Mouse (Mus musculus) R1 (cell line): Measurements from ENCODE around the gene Gm20219.

Experiments
- DNase-seq: peaks from one replicate; pipeline ENCODE4 v3.0.0-alpha.2; 2018; ENCODE audit warnings: low read depth, low spot score

The Gm20219 gene

GRCm38 (mm10) chr17:56554122-56554551, at the start of gene Gm20219:
Gm20219 (minus strand) TSS chr17:56554387.
- peak; percentile 40 for DNase-seq

GRCm38 (mm10) chr17:56604070-56604380, 49.8 kb upstream of the Gm20219 start:
- DNase-seq = peak; percentile 19

DNA sequence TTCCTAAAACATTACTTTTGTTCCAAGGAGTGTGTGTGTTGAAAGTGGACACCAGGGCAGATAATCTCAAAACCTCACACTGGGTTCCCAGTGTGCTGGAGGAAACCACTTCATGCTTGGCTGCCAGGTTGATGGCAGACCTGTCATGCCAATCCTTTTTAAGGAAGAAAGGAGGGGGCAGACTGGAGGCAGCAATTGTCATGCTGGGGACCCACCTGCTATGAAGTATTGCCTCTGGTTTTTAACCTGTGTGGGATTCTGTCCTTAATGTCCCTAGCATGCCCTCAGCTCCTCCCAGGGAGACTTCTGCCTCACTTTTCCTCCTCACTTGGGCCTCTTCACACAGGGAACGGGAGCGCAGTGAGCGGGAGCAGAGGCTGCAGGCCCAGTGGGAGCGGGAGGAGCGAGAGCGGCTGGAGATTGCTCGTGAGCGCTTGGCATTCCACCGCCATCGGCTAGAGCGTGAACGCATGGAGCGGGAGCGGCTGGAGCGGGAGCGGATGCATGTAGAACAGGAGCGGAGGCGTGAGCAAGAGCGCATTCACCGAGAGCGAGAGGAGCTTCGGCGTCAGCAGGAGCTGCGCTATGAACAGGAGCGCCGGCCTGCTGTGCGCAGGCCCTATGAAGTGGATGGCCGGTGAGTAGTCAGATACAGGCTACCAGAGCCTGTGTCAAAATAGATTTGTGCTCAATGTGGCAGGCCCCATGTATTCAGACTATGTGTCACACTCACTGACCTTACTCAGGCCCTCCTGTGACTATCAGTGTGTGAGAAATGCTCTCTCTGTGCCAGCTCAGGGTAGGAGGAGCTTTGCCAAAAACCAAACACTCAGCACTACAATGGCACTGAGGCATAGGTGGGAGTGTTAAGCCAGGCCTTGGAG, 49.2 kb upstream of the Gm20219 start:
- DNase-seq = peak; percentile 42

DNA sequence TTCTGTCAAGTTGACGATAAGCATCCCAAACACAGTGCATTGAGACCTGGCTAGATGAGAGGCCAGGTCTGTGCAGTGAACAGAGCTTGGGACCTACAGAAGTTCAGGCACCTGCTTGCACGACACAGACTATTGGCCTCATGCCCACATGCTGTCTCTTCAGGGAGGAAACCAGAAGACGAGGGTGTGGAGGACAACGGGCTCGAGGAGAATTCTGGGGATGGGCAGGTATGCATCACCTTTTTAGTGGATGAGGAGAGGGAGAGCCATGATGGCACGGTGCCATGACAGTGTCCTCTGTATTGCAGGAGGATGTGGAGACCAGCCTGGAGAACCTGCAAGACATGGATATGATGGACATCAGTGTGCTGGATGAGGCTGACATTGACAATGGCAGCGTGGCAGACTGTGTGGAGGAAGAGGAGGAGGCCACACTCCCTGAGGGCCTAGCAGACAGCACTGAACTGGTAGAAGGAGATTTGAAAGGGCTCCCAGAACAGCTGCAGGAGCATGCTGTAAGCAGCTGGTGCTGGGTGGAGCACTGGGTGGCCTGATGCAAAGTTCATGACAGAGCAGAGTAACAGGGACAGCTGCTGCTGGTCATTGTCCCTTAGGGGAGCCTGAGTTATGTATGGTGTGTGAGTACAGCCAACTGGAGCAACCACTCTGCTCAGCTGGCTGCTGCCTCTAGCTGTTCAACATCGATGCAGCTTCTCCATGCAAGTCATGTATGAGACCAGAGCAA, 39.5 kb upstream of the Gm20219 start:
- DNase-seq = no peak

- DNase-seq = no peak
These were observed 38.4 kb upstream of the Gm20219 start for GRCm38 (mm10) chr17:56592553-56592952.

- DNase-seq = no peak
These were observed 34.7 kb upstream of the Gm20219 start for GRCm38 (mm10) chr17:56588921-56589320.

DNA sequence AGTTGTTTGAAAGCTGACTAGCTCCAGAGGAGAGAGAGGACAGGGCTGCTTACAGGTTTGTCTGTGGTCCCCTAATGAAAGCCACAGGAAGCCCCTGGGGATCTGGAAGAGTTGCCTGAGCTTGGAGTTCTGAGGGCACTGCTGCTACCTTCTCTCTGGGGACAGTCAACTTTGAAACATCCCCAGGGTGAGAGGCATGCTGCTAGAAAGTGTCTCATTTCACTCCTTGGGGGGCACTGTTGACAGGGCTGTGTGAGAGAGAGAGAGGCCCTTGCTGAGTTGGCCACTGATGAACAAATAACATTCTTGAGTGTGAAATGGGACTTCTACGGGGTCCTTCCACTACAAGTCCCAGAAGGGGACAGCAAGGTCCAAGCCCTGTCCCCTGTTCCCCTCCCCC, 33.6 kb upstream of the Gm20219 start:
- DNase-seq = no peak

DNA sequence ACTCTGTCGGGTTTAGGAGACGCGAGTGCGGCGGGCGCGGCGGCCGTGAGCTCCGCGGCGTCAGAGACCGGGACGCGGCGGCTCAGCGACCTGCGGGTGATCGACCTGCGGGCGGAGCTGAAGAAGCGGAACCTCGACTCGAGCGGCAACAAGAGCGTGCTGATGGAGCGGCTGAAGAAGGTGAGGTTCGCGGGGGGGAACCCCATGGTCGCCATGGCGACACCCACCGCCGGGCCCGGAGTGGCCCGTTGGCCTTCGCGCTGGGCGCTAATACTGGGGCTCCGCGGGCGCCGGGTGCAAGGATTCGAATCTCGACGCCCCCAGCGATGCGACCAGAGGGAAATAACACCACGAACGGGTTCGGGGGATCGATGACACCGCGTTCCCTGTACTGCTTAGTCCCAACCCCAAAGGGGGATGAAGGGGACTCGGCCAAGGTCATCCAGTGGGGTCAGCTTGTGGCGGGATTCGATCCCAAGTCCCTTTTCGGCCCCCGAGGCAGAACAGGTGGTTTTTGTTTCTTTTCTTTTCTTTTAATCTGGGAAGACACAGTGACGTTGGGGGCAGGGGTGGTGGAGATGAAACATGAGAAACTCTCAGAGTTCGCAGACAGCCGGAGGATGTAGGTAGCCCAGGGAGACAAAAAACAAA, 31.1 kb upstream of the Gm20219 start:
- peak; percentile 32 for DNase-seq

DNA sequence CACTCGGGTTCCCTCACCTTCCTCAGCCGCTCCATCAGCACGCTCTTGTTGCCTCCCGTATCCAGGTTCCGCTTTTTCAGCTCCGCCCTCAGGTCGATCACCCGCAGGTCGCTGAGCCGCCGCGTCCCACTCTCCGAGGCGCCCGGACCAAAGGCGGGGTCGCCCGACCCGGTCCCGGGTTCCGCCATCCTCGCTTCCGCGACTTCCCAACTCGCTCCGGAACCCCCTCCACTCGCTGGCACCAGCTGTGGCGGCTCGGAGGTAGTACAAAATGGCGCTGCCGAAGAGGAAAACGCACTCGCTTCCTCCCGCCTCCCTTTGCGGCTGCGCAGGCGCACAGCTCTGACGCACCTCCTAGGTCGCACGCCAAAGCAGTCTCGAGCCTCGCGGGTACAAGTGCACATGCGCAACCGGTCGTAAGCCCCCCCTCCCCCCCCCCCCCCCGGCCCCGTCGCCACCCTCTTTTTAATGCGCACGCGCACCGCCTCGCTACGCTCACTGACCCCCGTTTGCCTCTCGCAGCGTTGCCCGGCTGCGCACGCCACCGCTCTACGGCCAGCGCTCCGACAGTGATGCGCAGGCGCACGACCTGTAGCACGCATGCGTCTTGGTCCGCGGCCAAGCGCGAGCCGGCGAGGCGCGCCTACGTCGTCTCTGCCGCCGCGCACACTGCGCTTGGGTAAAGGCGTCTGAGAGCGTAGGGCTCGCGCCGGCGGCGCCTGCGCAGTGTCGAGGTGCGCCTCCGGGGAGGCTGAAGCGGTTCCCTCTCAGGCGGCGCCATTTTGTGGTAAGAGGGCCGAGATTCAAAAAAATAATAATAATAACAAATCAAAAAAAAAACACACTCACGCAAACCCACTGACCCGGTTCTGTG, 30.3 kb upstream of the Gm20219 start, which contains the start of the genes Safb2 and Safb:
TSS of gene Safb2 (minus strand) at position 329 of the 874 bp plus-strand sequence.
TSS of gene Safb (plus strand) at position 569 of the 874 bp plus-strand sequence.
- peak; percentile 98 for DNase-seq

GRCm38 (mm10) chr17:56583611-56584256, 29.5 kb upstream of the Gm20219 start:
- no peak for DNase-seq

GRCm38 (mm10) chr17:56583071-56583470, 28.9 kb upstream of the Gm20219 start:
- no peak for DNase-seq

GRCm38 (mm10) chr17:56572939-56573338, 18.8 kb upstream of the Gm20219 start:
- DNase-seq = no peak

GRCm38 (mm10) chr17:56572154-56572553, 18.0 kb upstream of the Gm20219 start:
- DNase-seq = no peak

- no peak for DNase-seq
These were observed 16.1 kb upstream of the Gm20219 start for GRCm38 (mm10) chr17:56570287-56570686.

- no peak for DNase-seq
These were observed 13.2 kb upstream of the Gm20219 start for GRCm38 (mm10) chr17:56567370-56567769.

DNA sequence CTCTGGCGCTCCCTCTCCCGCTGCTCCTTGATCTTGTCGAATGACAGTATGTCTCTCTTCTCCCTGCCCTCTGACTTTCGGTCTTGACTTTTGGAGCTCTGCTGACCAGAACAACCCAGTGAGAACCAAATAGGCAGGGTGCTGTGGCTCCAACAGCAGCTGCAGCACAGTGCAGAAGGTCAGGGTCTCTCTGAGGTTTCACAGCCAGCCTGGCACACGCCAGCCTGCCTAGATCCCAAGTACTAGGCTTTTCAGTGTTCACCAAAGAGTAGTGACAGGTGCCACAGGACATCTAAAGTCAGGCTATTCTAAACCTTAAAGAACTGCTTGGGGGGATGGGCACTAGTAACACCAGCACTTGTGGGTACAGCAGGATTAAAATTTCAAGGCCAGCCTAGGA, 12.7 kb upstream of the Gm20219 start:
- DNase-seq = no peak

DNA sequence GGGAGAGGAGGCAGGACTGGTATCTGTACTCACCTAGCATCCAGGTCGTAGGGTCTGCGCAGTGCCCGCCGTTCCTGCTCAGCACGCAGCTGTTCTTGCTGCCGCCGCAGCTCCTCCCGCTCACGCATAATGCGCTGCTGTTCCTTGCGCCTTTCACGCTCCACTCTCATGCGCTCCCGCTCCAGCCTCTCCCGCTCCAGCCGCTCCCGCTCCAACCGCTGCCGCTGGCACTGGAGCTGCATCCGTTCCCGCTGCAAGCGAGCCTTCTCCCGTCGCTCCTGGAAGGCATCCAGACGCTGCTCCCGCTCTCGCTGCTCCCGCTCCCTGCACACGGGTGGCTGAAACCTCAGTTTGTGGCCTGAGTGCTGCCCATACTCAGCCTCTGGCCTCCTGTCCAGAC, 12.1 kb upstream of the Gm20219 start:
- peak; percentile 27 for DNase-seq

GRCm38 (mm10) chr17:56561866-56562265, 7.7 kb upstream of the Gm20219 start:
- DNase-seq = no peak

DNA sequence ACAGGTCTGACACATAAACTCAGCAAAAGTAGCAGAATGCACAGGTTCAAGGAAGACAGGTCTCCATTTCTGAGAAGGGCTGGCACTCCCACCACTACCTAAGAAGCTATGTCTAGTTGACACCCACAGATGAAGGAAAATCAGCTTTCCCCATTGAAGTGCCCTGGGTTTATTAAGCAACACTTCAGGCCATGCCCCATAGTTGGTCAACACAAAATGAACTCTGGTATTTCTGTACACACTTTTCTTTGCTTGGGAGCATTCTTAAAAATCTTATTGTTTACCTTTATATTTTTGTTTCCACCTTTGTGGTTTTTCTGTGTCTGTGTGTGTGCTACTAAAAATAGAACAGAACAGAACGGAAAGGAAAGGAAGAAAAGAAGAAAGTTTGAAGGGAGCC, 5.9 kb upstream of the Gm20219 start:
- DNase-seq = no peak

- DNase-seq = no peak
These were observed 5.2 kb upstream of the Gm20219 start for GRCm38 (mm10) chr17:56559386-56559785.

DNA sequence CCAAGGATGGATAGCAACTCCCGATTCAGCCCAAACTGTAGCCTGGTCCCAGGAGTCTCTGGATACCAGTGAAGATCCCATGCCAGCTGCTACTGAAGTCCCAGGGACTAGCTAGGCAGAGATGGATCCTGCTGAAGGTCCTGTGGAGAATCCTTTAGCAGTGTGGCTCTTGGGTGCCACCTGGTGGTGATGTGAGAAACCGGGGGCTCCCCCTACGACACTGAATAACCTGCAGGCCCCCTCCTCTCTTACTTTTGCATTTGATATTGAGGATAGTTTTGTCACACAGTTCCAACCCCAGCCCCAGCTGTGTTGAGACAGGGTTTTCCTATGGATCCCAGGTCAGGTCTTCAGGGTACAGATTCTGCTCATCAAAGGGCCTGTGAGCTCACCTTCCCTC, 4.3 kb upstream of the Gm20219 start:
- DNase-seq = peak; percentile 66
